Mouse (Mus musculus): ENCODE data around the gene Pard3b. TPM values are rescaled to one million over a fixed set of nuclear protein-coding genes. Genes with fewer than 3 reads are reported as not detected.

The Pard3b gene
- polyA plus RNA-seq, 1 experiment from 2014 or later, result 7.5 TPM

- no peak for DNase-seq (ENCODE audit: low spot score)
- Histone ChIP-seq H3K4me3 (no peak overlapping the region), H3K27me3 (replicated peaks; ENCODE audit: low read depth, poor library complexity, severe bottlenecking) (no peaks in the 10 kb centered on the region), H3K9me3 (no peaks in the 10 kb centered on the region), H3K4me1 (no peaks in the 10 kb centered on the region), H3K27ac (replicated peaks) (no peak overlapping the region), H3K36me3 (replicated peaks) (no peaks in the 10 kb centered on the region)
- WGBS, result 83% methylated on average over 1 of the region's 1 CpGs
Measured at GRCm38 (mm10) chr1:62252432-62252831, 613.8 kb downstream of the Pard3b start.

DNA sequence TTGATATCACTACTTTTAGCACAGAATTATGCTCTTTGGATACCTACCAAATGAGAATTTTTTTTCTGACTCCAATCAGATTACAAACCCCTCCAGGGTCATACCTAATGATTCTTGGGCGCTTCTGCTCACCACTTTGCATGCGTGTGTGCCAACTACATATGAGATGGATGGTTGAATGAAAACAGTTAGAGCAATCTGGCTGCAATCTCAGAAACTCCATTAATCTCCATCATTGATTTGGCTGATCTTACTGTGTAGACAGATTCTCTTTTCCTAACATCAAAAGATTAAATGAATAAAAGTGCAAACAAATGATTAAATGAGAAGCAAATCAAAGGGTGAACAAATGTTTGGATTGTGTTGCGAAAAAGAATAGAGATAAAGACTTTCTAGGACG lies 615.7 kb downstream of the Pard3b start:
- Histone ChIP-seq H3K27ac (replicated peaks) (no peak overlapping the region), H3K36me3 (replicated peaks) (no peaks in the 10 kb centered on the region), H3K9me3 (no peaks in the 10 kb centered on the region), H3K4me3 (no peak overlapping the region), H3K4me1 (no peaks in the 10 kb centered on the region), H3K27me3 (replicated peaks; ENCODE audit: low read depth, poor library complexity, severe bottlenecking) (no peaks in the 10 kb centered on the region)
- WGBS, result 86% methylated on average over 4 of the region's 4 CpGs
- DNase-seq (ENCODE audit: low spot score), result no peak

GRCm38 (mm10) chr1:62254888-62255287 lies 616.3 kb downstream of the Pard3b start:
- H3K27me3 ChIP-seq (replicated peaks; ENCODE audit: low read depth, poor library complexity, severe bottlenecking), result no peaks in the 10 kb centered on the region
- no peaks in the 10 kb centered on the region for H3K36me3 ChIP-seq (replicated peaks)
- WGBS, result 73% methylated on average over 1 of the region's 1 CpGs
- DNase-seq (ENCODE audit: low spot score), result no peak
- no peak overlapping the region for H3K27ac ChIP-seq (replicated peaks)
- H3K4me3 ChIP-seq, result no peak overlapping the region
- H3K4me1 ChIP-seq, result no peaks in the 10 kb centered on the region
- H3K9me3 ChIP-seq, result no peaks in the 10 kb centered on the region

DNA sequence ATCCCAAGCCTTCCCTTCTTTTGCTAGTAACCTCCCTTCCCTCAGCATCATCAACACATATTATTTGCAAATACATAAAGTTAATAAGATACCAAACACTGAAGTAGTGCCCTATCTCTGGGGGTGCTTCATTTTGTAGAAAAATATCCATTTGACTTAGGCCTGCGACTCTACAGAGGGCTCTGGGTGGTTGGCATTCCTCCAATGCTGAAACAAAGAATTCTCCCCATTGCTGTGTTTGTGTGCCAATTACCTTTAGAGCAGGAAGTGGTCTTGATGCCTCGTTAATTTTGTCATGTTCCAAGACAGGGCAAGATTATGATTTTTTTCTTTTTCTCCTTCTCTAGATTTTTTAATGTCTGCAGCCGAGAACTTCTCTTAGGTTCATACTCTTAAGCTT lies 637.8 kb downstream of the Pard3b start:
- H3K9me3 ChIP-seq, result no peaks in the 10 kb centered on the region
- H3K36me3 ChIP-seq (replicated peaks), result no peaks in the 10 kb centered on the region
- no peaks in the 10 kb centered on the region for H3K4me1 ChIP-seq
- WGBS, result 85% methylated on average over 3 of the region's 3 CpGs
- no peak overlapping the region for H3K27ac ChIP-seq (replicated peaks)
- DNase-seq (ENCODE audit: low spot score), result no peak
- no peaks in the 10 kb centered on the region for H3K27me3 ChIP-seq (replicated peaks; ENCODE audit: low read depth, poor library complexity, severe bottlenecking)
- no peak overlapping the region for H3K4me3 ChIP-seq

GRCm38 (mm10) chr1:62278586-62278985 lies 640.0 kb downstream of the Pard3b start:
- Histone ChIP-seq H3K27ac (replicated peaks) (no peak overlapping the region), H3K9me3 (no peaks in the 10 kb centered on the region), H3K4me3 (no peak overlapping the region), H3K36me3 (replicated peaks) (no peaks in the 10 kb centered on the region), H3K4me1 (no peaks in the 10 kb centered on the region), H3K27me3 (replicated peaks; ENCODE audit: low read depth, poor library complexity, severe bottlenecking) (no peaks in the 10 kb centered on the region)
- DNase-seq (ENCODE audit: low spot score), result no peak
- 93% methylated on average over 1 of the region's 1 CpGs for whole genome bisulfite sequencing

DNA sequence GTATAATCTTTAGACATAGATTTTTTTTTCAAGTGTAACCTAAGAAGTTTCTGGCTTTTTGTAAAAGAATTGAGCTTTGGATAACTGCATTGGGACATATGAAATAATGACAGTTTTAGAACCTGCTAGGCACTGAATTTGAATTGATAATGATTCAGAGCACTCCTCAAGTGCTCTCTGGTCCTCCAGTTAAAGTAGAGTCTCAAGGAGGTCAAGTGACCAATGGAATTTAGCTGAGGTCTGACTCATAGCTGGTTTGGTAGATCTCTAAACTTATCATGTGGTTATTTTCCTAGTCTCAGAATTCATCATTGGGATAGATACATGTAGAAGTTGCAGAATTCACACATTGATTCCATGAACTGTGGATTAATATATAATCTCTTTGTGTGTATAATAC lies 642.0 kb downstream of the Pard3b start:
- Histone ChIP-seq H3K27ac (replicated peaks) (no peak overlapping the region), H3K9me3 (no peaks in the 10 kb centered on the region), H3K27me3 (replicated peaks; ENCODE audit: low read depth, poor library complexity, severe bottlenecking) (no peaks in the 10 kb centered on the region), H3K4me3 (no peak overlapping the region), H3K4me1 (no peaks in the 10 kb centered on the region), H3K36me3 (replicated peaks) (no peaks in the 10 kb centered on the region)
- no peak for DNase-seq (ENCODE audit: low spot score)

DNA sequence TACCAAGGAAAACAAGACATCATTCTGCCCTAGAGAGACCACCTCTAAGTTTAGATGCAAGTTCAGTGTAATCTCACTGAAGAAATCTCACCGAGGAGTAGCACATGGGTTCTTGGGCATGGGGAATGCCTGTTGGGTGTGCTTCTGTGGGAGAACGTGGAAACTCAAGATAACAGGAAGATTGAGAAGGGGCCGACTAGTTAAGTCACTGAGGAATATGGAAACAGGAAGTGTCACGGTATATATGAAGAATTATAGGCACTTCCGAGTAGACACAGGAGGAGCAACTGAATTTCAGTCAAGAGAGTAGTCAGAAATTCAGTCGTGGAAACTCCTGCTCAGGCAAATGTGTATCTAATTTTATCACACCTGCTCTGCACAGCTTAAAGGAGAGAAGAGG lies 644.2 kb downstream of the Pard3b start:
- no peak for DNase-seq (ENCODE audit: low spot score)
- Histone ChIP-seq H3K9me3 (no peaks in the 10 kb centered on the region), H3K27ac (replicated peaks) (no peak overlapping the region), H3K4me3 (no peak overlapping the region), H3K4me1 (no peaks in the 10 kb centered on the region), H3K27me3 (replicated peaks; ENCODE audit: low read depth, poor library complexity, severe bottlenecking) (no peaks in the 10 kb centered on the region), H3K36me3 (replicated peaks) (no peaks in the 10 kb centered on the region)
- 85% methylated on average over 6 of the region's 6 CpGs for WGBS

DNA sequence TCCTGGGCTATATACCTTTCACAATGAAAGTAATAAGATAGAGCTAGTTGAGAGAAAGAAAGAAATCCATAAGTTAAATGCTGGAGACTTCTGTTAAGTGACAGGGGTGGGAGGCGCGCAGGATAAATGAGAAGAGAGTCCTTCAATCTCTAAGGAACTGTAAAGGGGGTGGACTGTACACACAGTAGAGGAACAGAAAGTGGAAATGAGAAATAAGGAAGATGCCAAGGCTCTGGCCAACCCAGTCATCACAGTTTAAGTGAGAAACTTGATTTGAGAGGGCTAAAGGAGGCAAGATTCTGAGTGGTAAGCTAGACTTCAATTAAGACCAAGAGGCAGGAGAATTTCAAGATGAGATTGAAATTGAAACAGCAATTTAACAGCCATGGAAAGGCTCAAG lies 645.0 kb downstream of the Pard3b start:
- Histone ChIP-seq H3K27ac (replicated peaks) (no peak overlapping the region), H3K36me3 (replicated peaks) (no peaks in the 10 kb centered on the region), H3K27me3 (replicated peaks; ENCODE audit: low read depth, poor library complexity, severe bottlenecking) (no peaks in the 10 kb centered on the region), H3K9me3 (no peaks in the 10 kb centered on the region), H3K4me1 (no peaks in the 10 kb centered on the region), H3K4me3 (no peak overlapping the region)
- DNase-seq (ENCODE audit: low spot score), result no peak
- WGBS, result 96% methylated on average over 2 of the region's 2 CpGs

DNA sequence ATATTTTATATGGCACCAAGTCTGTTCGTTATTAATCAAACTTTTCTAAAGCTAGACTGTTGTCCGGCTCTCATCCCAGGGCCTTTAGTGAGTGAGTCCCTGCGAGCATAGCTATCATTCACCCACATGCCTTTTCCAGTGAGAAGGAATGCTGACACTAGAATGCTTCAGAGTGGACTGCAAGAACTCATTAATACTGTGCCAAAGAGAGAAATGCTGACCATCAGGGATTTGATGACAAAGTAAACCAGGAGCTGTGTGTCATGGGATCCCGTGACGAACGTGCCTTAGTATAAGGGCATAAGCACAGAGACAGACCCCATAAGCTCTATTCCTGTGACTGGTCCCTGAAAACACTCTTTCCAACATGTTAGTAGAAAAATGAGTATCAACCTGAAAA lies 670.8 kb downstream of the Pard3b start:
- Histone ChIP-seq H3K36me3 (replicated peaks) (no peaks in the 10 kb centered on the region), H3K27ac (replicated peaks) (no peak overlapping the region), H3K4me1 (0 out of 2 replicates have a peak, but pooled peaks cover 2% of the 10 kb centered on the region), H3K4me3 (no peak overlapping the region), H3K27me3 (replicated peaks; ENCODE audit: low read depth, poor library complexity, severe bottlenecking) (no peaks in the 10 kb centered on the region), H3K9me3 (no peaks in the 10 kb centered on the region)
- DNase-seq (ENCODE audit: low spot score), result no peak
- 86% methylated on average over 6 of the region's 6 CpGs for WGBS

DNA sequence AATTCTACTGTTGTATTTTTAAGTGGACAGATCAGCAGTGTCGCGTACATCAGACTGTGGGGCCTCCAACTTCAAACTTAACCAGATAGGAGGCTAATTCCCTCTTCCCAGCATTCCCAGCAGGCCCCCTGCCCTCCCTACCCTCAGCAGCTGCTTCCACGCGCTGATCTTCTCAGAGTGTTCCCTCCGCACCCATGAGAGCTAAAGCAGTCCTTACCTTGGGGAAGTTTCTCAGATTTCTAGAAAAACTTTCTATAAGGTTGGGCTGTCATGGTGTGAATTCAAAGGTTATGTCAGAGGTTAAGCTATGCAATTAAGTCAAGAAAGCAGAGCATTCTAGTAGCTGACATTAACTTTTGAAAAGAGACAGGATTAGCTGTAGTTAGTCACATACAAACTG lies 686.6 kb downstream of the Pard3b start:
- peak; percentile 54 for DNase-seq (ENCODE audit: low spot score)
- H3K27ac ChIP-seq (replicated peaks), result no peak overlapping the region
- no peaks in the 10 kb centered on the region for H3K9me3 ChIP-seq
- H3K4me1 ChIP-seq, result peaks cover 20% of the 10 kb centered on the region
- H3K4me3 ChIP-seq, result no peak overlapping the region
- H3K27me3 ChIP-seq (replicated peaks; ENCODE audit: low read depth, poor library complexity, severe bottlenecking), result peaks cover 32% of the 10 kb centered on the region
- 14% methylated on average over 5 of the region's 5 CpGs for WGBS
- H3K36me3 ChIP-seq (replicated peaks), result no peaks in the 10 kb centered on the region

DNA sequence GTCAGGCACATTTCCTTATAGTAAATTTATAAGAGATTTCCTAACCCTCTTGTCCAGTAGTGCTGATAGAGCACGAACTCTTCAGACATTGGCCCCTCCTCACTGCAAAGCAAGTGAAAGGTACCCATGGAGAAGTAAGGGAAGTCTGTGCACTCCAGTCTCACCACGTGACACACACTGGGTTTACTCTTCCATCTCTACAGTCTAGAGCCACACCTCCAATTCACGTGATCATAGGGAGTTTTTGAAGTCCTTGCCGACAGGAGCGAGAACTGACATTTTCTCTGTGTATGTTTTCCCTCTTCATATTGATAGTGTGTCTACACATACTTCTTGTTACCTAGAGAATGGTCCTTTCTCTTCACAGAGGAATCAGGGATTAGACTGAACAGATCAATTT lies 689.1 kb downstream of the Pard3b start:
- H3K4me1 ChIP-seq, result peaks cover 20% of the 10 kb centered on the region
- H3K36me3 ChIP-seq (replicated peaks), result no peaks in the 10 kb centered on the region
- DNase-seq (ENCODE audit: low spot score), result no peak
- H3K4me3 ChIP-seq, result no peak overlapping the region
- H3K27ac ChIP-seq (replicated peaks), result no peak overlapping the region
- peaks cover 28% of the 10 kb centered on the region for H3K27me3 ChIP-seq (replicated peaks; ENCODE audit: low read depth, poor library complexity, severe bottlenecking)
- no peaks in the 10 kb centered on the region for H3K9me3 ChIP-seq
- WGBS, result 86% methylated on average over 5 of the region's 5 CpGs

- Histone ChIP-seq H3K36me3 (replicated peaks) (no peaks in the 10 kb centered on the region), H3K4me3 (no peak overlapping the region), H3K27ac (replicated peaks) (no peak overlapping the region), H3K4me1 (peaks cover 20% of the 10 kb centered on the region), H3K27me3 (replicated peaks; ENCODE audit: low read depth, poor library complexity, severe bottlenecking) (peaks cover 28% of the 10 kb centered on the region), H3K9me3 (no peaks in the 10 kb centered on the region)
- WGBS, result 59% methylated on average over 3 of the region's 3 CpGs
- no peak for DNase-seq (ENCODE audit: low spot score)
Measured at GRCm38 (mm10) chr1:62328808-62329207, 690.2 kb downstream of the Pard3b start.

GRCm38 (mm10) chr1:62333016-62333415 lies 694.4 kb downstream of the Pard3b start:
- no peak overlapping the region for H3K27ac ChIP-seq (replicated peaks)
- WGBS, result 72% methylated on average over 2 of the region's 2 CpGs
- no peaks in the 10 kb centered on the region for H3K9me3 ChIP-seq
- no peak for DNase-seq (ENCODE audit: low spot score)
- H3K36me3 ChIP-seq (replicated peaks), result no peaks in the 10 kb centered on the region
- no peaks in the 10 kb centered on the region for H3K4me1 ChIP-seq
- H3K27me3 ChIP-seq (replicated peaks; ENCODE audit: low read depth, poor library complexity, severe bottlenecking), result peaks cover 15% of the 10 kb centered on the region
- H3K4me3 ChIP-seq, result no peak overlapping the region

DNA sequence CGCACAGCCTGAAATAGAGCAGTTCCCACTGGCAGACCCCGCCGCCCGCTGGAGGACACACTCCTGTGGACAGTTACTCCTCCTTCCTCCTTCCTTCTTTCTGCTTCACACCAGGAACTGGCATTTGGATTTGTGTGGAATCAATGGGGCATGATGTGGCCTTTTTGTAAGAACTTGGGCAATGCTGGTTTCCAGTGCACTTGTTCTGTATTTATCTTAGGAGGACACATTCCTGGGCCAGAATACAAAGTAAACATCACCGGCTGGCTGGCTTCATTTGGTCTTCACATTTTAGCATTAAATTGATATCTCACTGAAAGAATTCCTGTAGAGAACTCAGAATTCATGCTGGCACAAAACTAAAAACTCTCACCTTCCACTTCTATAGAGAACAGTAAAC lies 695.6 kb downstream of the Pard3b start:
- DNase-seq (ENCODE audit: low spot score), result no peak
- H3K4me3 ChIP-seq, result no peak overlapping the region
- 85% methylated on average over 5 of the region's 5 CpGs for WGBS
- H3K27ac ChIP-seq (replicated peaks), result no peak overlapping the region
- no peaks in the 10 kb centered on the region for H3K9me3 ChIP-seq
- no peaks in the 10 kb centered on the region for H3K36me3 ChIP-seq (replicated peaks)
- no peaks in the 10 kb centered on the region for H3K4me1 ChIP-seq
- 0 out of 2 replicates have a peak, but pooled peaks cover 5% of the 10 kb centered on the region for H3K27me3 ChIP-seq (replicated peaks; ENCODE audit: low read depth, poor library complexity, severe bottlenecking)
